Mouse (Mus musculus) ovary, postnatal 14 days (tissue): ENCODE measurements around the gene Igf1r.

Source experiments
- DNase-seq: peaks from one replicate; pipeline ENCODE4 v3.0.0; 2022; ENCODE audit warnings: low spot score

The Igf1r gene

GRCm38 (mm10) chr7:68227621-68228020 is 275.0 kb downstream of the Igf1r start:
- no peak for DNase-seq

- DNase-seq, result no peak
These were observed 275.9 kb downstream of the Igf1r start for GRCm38 (mm10) chr7:68228491-68228890.

- DNase-seq, result no peak
These were observed 278.2 kb downstream of the Igf1r start for GRCm38 (mm10) chr7:68230831-68231230.

GRCm38 (mm10) chr7:68232521-68232920 is 279.9 kb downstream of the Igf1r start:
- no peak for DNase-seq

- no peak for DNase-seq
These were observed 281.1 kb downstream of the Igf1r start for GRCm38 (mm10) chr7:68233619-68234223.

GRCm38 (mm10) chr7:68236817-68237216 is 284.2 kb downstream of the Igf1r start:
- DNase-seq, result no peak

GRCm38 (mm10) chr7:68239220-68239827 is 286.7 kb downstream of the Igf1r start:
- DNase-seq, result no peak

- DNase-seq, result no peak
These were observed 288.6 kb downstream of the Igf1r start for GRCm38 (mm10) chr7:68241205-68241604.

GRCm38 (mm10) chr7:68245681-68246080 is 293.1 kb downstream of the Igf1r start:
- DNase-seq, result no peak

GRCm38 (mm10) chr7:68246249-68246648 is 293.6 kb downstream of the Igf1r start:
- DNase-seq, result no peak

GRCm38 (mm10) chr7:68250411-68250810 is 297.8 kb downstream of the Igf1r start:
- DNase-seq, result no peak

GRCm38 (mm10) chr7:68250902-68251301 is 298.3 kb downstream of the Igf1r start:
- no peak for DNase-seq

- DNase-seq, result no peak
These were observed 305.1 kb downstream of the Igf1r start for GRCm38 (mm10) chr7:68257767-68258166.

- no peak for DNase-seq
These were observed 305.9 kb downstream of the Igf1r start for GRCm38 (mm10) chr7:68258326-68259150.

GRCm38 (mm10) chr7:68259523-68260081 is 307.0 kb downstream of the Igf1r start:
- DNase-seq, result no peak

GRCm38 (mm10) chr7:68262612-68263200 is 310.1 kb downstream of the Igf1r start:
- DNase-seq, result no peak

- no peak for DNase-seq
These were observed 310.9 kb downstream of the Igf1r start for GRCm38 (mm10) chr7:68263346-68264027.

- peak; percentile 7 for DNase-seq
These were observed 311.4 kb downstream of the Igf1r start, which contains the start of gene Pgpep1l for GRCm38 (mm10) chr7:68264028-68264453. Pgpep1l (minus strand) TSS chr7:68264233.

GRCm38 (mm10) chr7:68264531-68264930 is 311.9 kb downstream of the Igf1r start:
- DNase-seq, result peak; percentile 19

GRCm38 (mm10) chr7:68265391-68265790 is 312.8 kb downstream of the Igf1r start:
- no peak for DNase-seq

GRCm38 (mm10) chr7:68266691-68267090 is 314.1 kb downstream of the Igf1r start:
- DNase-seq, result no peak

GRCm38 (mm10) chr7:68270551-68270950 is 317.9 kb downstream of the Igf1r start:
- DNase-seq, result no peak
